Mouse (Mus musculus) yolk sac, embryonic 10.5 days (tissue): ENCODE results near the gene Eif2ak3.

ENCODE experiments used
- DNase-seq: peaks from one replicate; pipeline ENCODE4 v3.0.0-alpha.2; 2017; ENCODE audit warnings: low spot score

The Eif2ak3 gene

DNA sequence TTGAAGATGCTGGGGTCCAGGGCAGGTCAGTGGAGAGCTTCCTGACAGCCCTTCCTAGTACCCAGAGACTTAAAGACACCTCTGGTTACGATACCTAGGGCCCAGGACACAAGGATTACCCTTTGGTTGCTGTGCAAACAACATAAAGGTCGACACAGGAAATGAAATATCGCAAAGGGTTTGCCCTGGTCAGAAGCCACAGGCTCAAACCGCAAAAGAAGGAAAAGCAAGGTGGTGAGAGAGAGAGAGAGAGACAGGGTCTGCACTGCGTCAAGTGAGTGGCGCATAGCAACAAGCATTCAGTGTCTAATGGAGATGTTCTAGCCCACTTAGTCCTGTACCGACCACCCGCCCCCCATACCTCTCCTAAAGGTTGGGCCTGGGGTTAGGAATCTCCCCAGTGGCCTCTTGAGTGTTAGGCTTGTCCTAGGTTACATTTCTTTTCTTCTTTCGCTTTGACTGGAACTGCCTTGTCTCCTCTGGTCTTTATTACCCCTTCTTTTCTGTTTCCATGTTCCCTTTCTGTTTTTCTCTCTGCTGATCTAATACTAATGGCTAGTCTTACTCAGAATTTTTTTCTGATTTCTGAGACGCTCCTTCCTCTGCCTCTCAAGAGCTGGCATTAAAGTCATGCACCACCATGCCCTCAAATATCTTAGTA is 13.0 kb upstream of the Eif2ak3 start:
- peak; percentile 13 for DNase-seq

DNA sequence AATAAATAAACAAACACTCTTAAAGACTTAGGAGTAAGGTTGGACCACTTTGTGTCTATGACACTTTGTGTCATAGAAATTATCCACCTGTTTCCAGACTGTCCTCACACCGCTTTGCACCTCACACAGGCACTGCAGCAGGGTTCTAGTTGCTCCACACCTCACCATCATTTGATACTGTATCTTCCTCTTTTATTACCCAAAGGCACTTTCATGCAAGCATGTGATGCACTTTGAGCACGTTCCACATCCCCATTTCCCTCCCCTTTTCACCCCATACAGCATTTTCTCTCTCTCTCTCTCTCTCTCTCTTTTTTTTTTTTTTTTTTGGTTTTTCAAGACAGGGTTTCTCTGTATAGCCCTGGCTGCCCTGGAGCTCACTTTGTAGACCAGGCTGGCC is 7.0 kb upstream of the Eif2ak3 start:
- DNase-seq = no peak

DNA sequence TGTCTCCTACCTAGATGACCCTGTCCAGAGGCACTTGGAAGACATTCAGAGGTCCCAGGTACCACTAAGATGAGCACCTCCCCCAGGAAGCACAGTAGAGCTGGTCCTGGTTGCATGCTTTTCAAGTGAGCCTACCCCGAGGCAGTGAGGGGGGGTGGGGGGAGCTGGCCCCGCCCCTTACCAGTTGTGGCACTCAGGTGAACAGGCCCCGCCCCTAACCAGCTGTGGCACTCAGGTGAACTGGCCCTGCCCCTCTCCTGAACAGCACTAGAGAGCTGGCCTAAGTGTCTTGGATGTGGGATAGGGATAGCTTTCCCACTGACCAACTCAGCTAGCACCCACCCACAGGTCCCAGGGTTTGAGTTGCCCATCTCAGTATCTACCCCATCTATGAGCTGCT is 5.8 kb upstream of the Eif2ak3 start:
- DNase-seq = no peak

- DNase-seq = no peak
Observed at GRCm38 (mm10) chr6:70840281-70840680, 4.0 kb upstream of the Eif2ak3 start.

GRCm38 (mm10) chr6:70842991-70843390 is 1.3 kb upstream of the Eif2ak3 start:
- no peak for DNase-seq

DNA sequence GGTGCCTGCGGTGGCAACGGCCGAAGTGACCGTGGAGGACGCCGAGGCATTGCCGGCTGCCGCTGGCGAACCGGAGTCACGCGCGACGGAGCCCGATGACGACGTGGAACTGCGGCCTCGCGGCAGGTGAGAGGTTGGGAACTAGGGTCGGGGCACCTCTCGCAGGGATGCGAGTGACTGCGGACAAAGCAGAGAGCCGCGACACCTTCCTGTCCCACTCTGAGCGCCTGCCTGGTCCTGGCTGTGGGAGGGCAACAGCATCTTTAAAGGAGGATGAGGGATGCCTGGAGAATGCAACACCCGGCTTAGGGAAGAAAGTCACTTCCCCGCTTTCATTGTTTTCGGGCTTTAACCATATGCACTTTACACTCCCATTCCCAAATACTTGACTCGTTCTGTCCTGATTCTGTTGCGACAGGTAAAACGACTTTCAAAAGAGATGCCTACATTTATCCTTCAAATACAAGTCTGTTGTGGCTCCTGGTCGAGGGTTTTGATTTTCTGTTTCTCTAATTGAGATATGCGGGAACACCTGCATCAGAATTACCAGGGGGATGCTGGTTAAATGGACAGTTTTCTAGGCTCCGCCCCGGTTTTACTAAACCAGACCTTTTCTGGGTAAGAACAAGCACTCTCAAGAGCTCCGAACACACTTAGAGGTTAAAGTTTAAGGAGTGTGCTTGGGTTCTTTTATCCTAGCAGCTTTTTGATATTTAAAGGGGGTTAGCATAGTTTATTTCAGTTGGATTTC is 756 bp downstream of the Eif2ak3 start:
- peak; percentile 19 for DNase-seq

GRCm38 (mm10) chr6:70847386-70847785 is 3.1 kb downstream of the Eif2ak3 start:
- no peak for DNase-seq

DNA sequence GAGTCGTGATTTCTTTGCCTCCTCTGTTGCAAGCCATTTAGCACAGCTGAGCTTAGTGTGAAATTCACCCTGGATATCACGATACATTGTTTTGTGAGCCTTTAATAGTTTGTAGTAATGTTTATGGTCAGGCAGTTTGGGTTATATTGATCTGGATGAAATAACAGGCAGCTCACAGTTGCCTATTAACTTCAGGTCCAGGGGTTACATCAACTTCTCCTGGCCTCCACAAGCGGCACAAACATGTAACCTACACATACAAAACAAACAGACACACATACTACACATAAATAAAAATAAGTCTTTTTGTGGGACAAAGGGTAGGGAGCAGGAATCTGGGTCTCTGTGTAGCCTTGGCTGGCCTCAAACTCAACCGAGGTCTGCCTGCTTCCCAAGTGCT is 9.1 kb downstream of the Eif2ak3 start:
- DNase-seq = no peak

DNA sequence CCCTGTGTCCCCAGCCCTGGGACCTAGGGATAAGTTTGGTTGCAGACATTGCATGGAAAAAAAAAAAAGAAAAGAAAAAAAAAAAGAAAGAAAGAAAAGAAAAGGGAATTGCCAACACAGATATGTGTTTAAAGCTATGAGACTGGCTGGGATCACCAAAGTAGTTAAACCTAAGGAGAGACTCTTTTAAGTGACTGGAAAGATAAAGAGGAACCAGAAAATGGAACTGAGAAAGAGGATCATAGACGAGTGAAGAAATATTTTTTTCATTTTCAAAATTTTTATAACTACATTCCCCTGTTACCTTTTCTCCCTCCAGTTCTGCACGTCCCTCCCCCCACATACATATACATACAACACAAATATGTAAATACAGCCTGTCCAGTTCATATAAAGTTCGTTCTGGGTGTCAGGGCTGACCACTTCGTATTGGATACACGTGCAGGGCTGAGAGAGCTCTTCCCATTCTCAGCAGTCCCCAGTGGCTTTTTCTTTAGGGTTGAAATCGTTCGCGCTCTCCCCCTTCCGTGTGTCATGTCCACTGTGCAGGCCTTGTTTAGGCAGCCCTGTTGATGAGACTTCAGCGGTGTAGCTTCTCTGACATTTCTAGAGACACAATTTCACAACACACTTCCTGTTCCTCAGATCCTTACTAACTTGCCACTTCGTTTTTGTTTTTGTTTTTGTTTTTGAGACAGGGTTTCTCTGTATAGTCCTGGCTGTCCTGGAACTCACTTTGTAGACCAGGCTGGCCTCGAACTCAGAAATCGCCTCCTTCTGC is 11.4 kb downstream of the Eif2ak3 start:
- no peak for DNase-seq

GRCm38 (mm10) chr6:70862726-70863125 is 18.4 kb downstream of the Eif2ak3 start:
- no peak for DNase-seq

DNA sequence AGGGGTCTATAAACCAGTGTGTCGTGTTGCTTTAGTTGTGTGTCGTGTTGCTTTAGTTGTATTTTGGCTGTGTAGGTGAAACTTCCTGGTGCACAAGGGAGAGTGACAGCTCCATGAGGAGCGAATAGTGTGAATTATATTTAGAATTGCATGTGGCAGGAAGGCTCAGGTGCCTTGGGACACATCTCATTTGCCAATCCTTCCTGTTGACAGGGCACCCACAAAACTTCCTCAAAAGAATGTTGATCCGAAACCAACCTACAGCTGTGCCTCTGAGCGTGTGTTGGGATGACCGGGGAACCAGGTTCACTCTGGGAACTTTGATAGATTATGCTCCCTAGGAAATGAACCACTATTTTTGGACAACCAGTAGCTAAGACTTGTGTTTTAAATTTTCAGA is 20.0 kb downstream of the Eif2ak3 start:
- no peak for DNase-seq

- DNase-seq = no peak
Observed at GRCm38 (mm10) chr6:70866761-70867160, 22.4 kb downstream of the Eif2ak3 start.

DNA sequence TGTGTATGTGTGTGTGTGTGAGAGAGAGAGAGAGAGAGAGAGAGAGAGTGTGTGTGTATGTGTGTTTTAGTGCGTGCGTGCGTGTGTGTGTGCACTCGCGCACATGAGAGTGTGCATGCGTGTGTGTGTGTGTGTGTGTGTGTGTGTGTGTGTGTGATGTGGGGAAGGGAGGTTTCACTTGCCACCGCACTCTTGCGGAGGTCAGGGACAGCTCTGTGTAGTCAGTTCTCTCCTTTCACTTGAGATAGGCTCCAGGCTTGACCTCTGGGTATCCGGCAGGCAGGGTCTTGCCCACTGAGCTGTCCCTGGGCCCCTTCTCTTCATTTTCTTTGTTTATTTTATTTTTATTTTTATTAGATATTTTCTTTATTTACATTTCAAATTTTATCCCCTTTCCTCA is 23.0 kb downstream of the Eif2ak3 start:
- no peak for DNase-seq

DNA sequence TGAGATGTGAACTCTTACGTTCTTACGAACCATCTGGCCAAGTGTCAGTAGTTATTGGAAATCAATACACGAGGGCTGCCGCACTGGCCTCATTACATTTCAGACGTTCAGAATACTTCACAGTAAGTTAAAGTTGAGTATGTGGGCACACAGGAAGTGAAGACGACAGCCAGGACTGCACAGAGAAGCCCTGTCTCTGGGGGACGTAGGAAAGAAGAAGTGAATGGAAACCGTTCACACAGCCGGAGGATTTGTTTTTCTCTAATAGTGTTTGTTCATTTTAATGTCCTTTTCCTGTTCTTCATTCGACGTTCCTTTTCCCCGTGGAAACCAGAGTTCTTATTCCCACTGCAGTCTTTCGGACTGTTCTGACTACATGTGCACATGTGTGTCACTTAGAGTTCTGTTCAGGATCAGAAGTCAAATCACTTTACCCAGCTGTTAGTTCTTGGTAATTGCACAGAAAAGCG is 27.2 kb downstream of the Eif2ak3 start:
- no peak for DNase-seq

GRCm38 (mm10) chr6:70872128-70872527 is 27.8 kb downstream of the Eif2ak3 start:
- DNase-seq = peak; percentile 29

- DNase-seq = no peak
Observed at GRCm38 (mm10) chr6:70872570-70872969, 28.3 kb downstream of the Eif2ak3 start.

GRCm38 (mm10) chr6:70874035-70874775 is 29.9 kb downstream of the Eif2ak3 start:
- no peak for DNase-seq

GRCm38 (mm10) chr6:70875017-70875416 is 30.7 kb downstream of the Eif2ak3 start:
- no peak for DNase-seq

GRCm38 (mm10) chr6:70880714-70881304 is 36.5 kb downstream of the Eif2ak3 start:
- peak; percentile 66 for DNase-seq

DNA sequence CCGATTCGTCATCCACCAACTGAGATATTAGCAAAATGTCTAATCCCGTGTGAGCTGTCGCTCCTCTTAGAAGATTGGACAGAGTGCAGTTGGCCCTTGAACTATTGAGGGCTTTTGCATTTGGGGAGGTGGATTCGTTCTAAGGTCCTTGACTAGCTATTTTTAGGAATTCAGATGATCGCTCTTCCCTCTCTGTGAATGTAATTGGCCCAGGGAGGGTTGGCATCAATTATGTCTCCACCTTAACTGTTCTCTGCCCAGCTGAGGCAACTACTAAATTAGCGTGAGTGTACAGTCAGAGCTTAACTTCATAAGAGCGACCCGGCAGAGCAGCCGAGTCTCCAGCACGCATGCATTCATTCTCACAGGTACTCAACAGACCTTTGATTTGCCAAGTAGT is 43.7 kb downstream of the Eif2ak3 start:
- no peak for DNase-seq

DNA sequence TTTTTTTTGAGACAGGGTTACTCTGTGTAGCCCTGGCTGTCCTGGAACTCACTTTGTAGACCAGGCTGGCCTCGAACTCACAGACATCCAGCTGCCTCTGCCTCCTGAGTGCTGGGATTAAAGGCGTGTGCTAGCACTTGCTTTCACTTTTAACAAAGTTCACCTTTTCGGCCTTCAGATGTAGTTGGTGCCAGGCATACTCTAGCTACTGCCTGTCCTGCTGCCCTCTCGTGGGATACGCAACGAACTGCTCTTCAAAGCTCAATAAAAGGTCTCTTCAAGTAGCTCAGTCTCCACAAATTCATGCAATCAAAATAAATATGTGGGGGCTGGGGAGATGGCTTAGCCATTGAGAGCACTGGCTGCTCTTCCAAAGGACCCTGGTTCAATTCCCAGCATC is 53.9 kb downstream of the Eif2ak3 start:
- DNase-seq = no peak

DNA sequence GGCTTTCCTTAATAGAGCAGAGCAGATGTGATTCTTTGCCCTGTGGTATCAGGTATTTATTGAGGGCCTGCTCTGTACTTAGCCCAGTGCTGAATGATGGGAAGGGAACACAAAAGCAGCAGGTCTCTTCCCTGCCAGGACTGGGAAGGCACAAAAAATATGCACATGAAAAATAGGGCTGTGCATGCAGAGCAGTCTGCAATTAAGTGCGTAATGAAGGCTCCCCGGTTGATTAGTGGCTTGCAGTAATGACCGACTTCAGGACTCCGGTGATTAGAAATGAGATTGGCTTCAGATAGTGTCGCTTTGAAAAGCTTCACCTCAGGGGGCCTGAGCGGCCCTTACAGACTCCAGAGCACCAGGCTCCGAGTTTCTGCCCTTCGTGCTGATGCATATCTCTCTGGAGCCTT is 55.3 kb downstream of the Eif2ak3 start:
- no peak for DNase-seq
